Mouse (Mus musculus): ENCODE data around the gene Kctd7.

- TF ChIP-seq CTCF (IDR thresholded peaks at IDR 0.05; ENCODE audit: extremely low read depth, insufficient read depth, insufficient read length, insufficient replicate concordance) (no peak), POLR2A (IDR thresholded peaks at IDR 0.05; ENCODE audit: low read depth, low read length) (no peak)
These were observed 55.8 kb downstream of the Kctd7 start for GRCm38 (mm10) chr5:130200233-130201029.
